Mouse (Mus musculus) cerebellum, postnatal 36 days (tissue): ENCODE data around the gene Reps1.
"Not testable (repeated sequence)": the region's sequence is repeated elsewhere in the genome, so short reads cannot be mapped to it uniquely, and the experiment has no call there.

ENCODE experiments used
- DNase-seq, 2 experiments: peaks; one replicate each; pipeline ENCODE4 v3.0.0; 2021 to 2022; ENCODE audit warnings: mixed read lengths in 2 of 2

The Reps1 gene

GRCm38 (mm10) chr10:18064606-18065228 lies 9.1 kb downstream of the Reps1 start:
- DNase-seq = no peak

- no peak for DNase-seq
Observed at GRCm38 (mm10) chr10:18066031-18066439, 10.4 kb downstream of the Reps1 start.

- DNase-seq = no peak
Observed at GRCm38 (mm10) chr10:18067761-18068446, 12.2 kb downstream of the Reps1 start.

- DNase-seq = no peak
Observed at GRCm38 (mm10) chr10:18068880-18069279, 13.2 kb downstream of the Reps1 start.

GRCm38 (mm10) chr10:18069576-18069975 lies 13.9 kb downstream of the Reps1 start:
- DNase-seq = peak; percentile 36 to 51

- DNase-seq = peak in 1 of 2 experiments; percentile 30
Observed at GRCm38 (mm10) chr10:18070144-18070543, 14.5 kb downstream of the Reps1 start.

- no peak for DNase-seq
Observed at GRCm38 (mm10) chr10:18070616-18071015, 15.0 kb downstream of the Reps1 start.

GRCm38 (mm10) chr10:18072871-18073270 lies 17.2 kb downstream of the Reps1 start:
- DNase-seq = no peak

- DNase-seq = no peak
Observed at GRCm38 (mm10) chr10:18074383-18075075, 18.9 kb downstream of the Reps1 start.

GRCm38 (mm10) chr10:18075845-18076244 lies 20.2 kb downstream of the Reps1 start:
- no peak for DNase-seq

GRCm38 (mm10) chr10:18081536-18081935 lies 25.9 kb downstream of the Reps1 start:
- DNase-seq = no peak

GRCm38 (mm10) chr10:18082772-18083171 lies 27.1 kb downstream of the Reps1 start:
- DNase-seq = no peak

- no peak for DNase-seq
Observed at GRCm38 (mm10) chr10:18090691-18091090, 35.0 kb downstream of the Reps1 start.

GRCm38 (mm10) chr10:18102166-18102565 lies 46.5 kb downstream of the Reps1 start:
- DNase-seq = no peak

- no peak for DNase-seq
Observed at GRCm38 (mm10) chr10:18107471-18107870, 51.8 kb downstream of the Reps1 start.

GRCm38 (mm10) chr10:18110940-18111339 lies 55.3 kb downstream of the Reps1 start:
- DNase-seq = no peak

GRCm38 (mm10) chr10:18113473-18114093 lies 57.9 kb downstream of the Reps1 start:
- no peak for DNase-seq

- no peak for DNase-seq
Observed at GRCm38 (mm10) chr10:18118336-18118735, 62.7 kb downstream of the Reps1 start.

- no peak for DNase-seq
Observed at GRCm38 (mm10) chr10:18130276-18130675, 74.6 kb downstream of the Reps1 start.

GRCm38 (mm10) chr10:18131666-18132650 lies 76.3 kb downstream of the Reps1 start:
- DNase-seq = no peak

- not testable (repeated sequence) for DNase-seq
Observed at GRCm38 (mm10) chr10:18138853-18139503, 83.3 kb downstream of the Reps1 start.

- no peak for DNase-seq
Observed at GRCm38 (mm10) chr10:18139615-18140014, 84.0 kb downstream of the Reps1 start.
